Mouse (Mus musculus) limb, embryonic 11.5 days (tissue): ENCODE measurements at regions not wholly inside any gene's neighbourhood (a gene's known extent, or its start where the extent isn't known, plus 50 kb on each side); places are given as distances from the start of the nearest gene placed in this dataset.

ENCODE experiments used
- ATAC-seq: fragments of 200-750 bp; cut with Nextera tagmentation; 2 replicates; pipeline ENCODE4 v1.8.0; 2017; ENCODE audit warnings: low read depth; ENCODE audit not compliant: insufficient number of reproducible peaks, low FRiP score, low TSS enrichment
- DNase-seq: peaks from one replicate; pipeline ENCODE4 v3.0.0-alpha.2; 2015; ENCODE audit warnings: low spot score
- H3K27ac ChIP-seq: fragments of 300-500 bp; sonication (generic); replicated peaks from 2 replicates; pipeline ENCODE4 v1.5.1; 2014; ENCODE audit warnings: low read depth, mild to moderate bottlenecking, low read length
- H3K27me3 ChIP-seq: fragments of 300-500 bp; sonication (generic); 2 replicates; pipeline ENCODE4 v1.6.1; 2014; ENCODE audit warnings: mild to moderate bottlenecking, low read length, mixed read lengths; ENCODE audit not compliant: control insufficient read depth, insufficient read depth
- H3K36me3 ChIP-seq: fragments of 300-500 bp; sonication (generic); 2 replicates; pipeline ENCODE4 v1.6.1; 2014; ENCODE audit warnings: mild to moderate bottlenecking, low read length, moderate library complexity, mixed read lengths; ENCODE audit not compliant: control insufficient read depth, insufficient read depth
- H3K4me1 ChIP-seq: fragments of 300-500 bp; sonication (generic); 2 replicates; pipeline ENCODE4 v1.6.1; 2014; ENCODE audit warnings: low read length, mixed read lengths; ENCODE audit not compliant: control insufficient read depth, insufficient read depth
- H3K4me2 ChIP-seq: fragments of 300-500 bp; sonication (generic); 2 replicates; pipeline ENCODE4 v1.6.1; 2014; ENCODE audit warnings: low read depth, mild to moderate bottlenecking, moderate library complexity; ENCODE audit not compliant: severe bottlenecking
- H3K4me3 ChIP-seq: fragments of 300-500 bp; sonication (generic); 2 replicates; pipeline ENCODE4 v1.5.1; 2014; ENCODE audit warnings: low read depth, low read length
- H3K9ac ChIP-seq: fragments of 300-500 bp; sonication (generic); 2 replicates; pipeline ENCODE4 v1.6.1; 2014; ENCODE audit warnings: mild to moderate bottlenecking, low read length
- H3K9me3 ChIP-seq: fragments of 300-500 bp; sonication (generic); 2 replicates; pipeline ENCODE4 v1.6.1; 2016; ENCODE audit warnings: low read length; ENCODE audit not compliant: control insufficient read depth
- WGBS: fragments of 180-500 bp; shearing (Covaris S2); extraction: QIAGEN DNeasy Blood & Tissue Kit; methylation state at CpG from one replicate; pipeline ENCODE4 v1.1.7; 2014; 5-methylcytosine and 5-hydroxymethylcytosine counted together

GRCm38 (mm10) chrX:142577449-142578081 lies 103.6 kb upstream of the Tmem164 start:
- Histone ChIP-seq H3K4me3 (no peak overlapping the region), H3K9ac (no peak overlapping the region), H3K4me2 (no peak overlapping the region), H3K36me3 (no peaks in the 10 kb centered on the region), H3K27me3 (no peaks in the 10 kb centered on the region), H3K27ac (no peak overlapping the region), H3K4me1 (no peaks in the 10 kb centered on the region), H3K9me3 (no peaks in the 10 kb centered on the region)
- 87% methylated on average over 5 of the region's 6 CpGs for WGBS
- DNase-seq (no peak), ATAC-seq (no peak)

DNA sequence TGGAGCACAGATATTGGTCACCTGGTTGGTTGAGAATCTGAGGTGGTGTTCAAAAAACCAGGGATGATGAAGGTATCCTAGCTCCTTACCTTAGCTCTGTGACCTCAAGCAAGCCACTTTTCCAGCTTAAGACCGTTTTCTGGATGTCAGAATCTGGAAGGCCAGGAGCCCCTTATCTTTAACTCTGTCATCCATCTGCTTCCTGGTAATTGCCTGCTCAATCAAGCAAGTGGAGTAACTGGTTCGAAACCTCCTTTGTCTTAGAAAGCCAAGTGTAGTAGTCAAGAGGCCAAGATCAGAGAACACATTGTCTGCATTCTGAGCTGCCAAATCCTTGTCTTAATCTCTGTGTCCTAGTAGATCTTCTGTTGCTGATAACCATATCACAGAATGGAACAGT lies 95.9 kb upstream of the Tmem164 start:
- H3K4me2 ChIP-seq: no peak overlapping the region
- H3K9ac ChIP-seq: no peak overlapping the region
- H3K27ac ChIP-seq: no peak overlapping the region
- ATAC-seq (no peak), DNase-seq (no peak)
- H3K27me3 ChIP-seq: no peaks in the 10 kb centered on the region
- no peaks in the 10 kb centered on the region for H3K4me1 ChIP-seq
- H3K9me3 ChIP-seq: no peaks in the 10 kb centered on the region
- H3K4me3 ChIP-seq: no peak overlapping the region
- 56% methylated on average over 2 of the region's 2 CpGs for WGBS
- no peaks in the 10 kb centered on the region for H3K36me3 ChIP-seq

DNA sequence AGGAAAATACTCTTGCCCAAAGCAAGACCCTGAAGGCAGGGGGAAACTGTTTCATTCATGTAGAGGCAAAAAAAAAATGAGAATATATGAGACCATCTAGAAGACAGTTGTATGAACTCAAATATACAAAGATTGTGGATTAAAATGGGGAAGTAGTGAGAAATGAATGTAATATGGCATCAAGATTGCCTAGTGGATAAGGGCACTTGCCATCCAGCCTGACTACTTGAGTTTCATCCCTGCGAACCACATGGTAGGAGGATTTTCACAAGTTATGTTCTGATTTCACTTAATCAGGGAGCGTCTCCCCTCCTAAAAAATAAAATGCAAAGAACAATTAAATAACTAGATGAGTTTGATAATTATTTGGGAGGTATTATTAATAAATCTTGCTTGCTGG lies 81.8 kb upstream of the Tmem164 start:
- no peaks in the 10 kb centered on the region for H3K27me3 ChIP-seq
- H3K4me1 ChIP-seq: no peaks in the 10 kb centered on the region
- no peak for ATAC-seq
- H3K9me3 ChIP-seq: no peaks in the 10 kb centered on the region
- H3K36me3 ChIP-seq: no peaks in the 10 kb centered on the region
- H3K4me3 ChIP-seq: no peak overlapping the region
- H3K27ac ChIP-seq: no peak overlapping the region
- H3K9ac ChIP-seq: no peak overlapping the region
- 90% methylated on average over 2 of the region's 2 CpGs for WGBS
- no peak for DNase-seq
- no peak overlapping the region for H3K4me2 ChIP-seq

DNA sequence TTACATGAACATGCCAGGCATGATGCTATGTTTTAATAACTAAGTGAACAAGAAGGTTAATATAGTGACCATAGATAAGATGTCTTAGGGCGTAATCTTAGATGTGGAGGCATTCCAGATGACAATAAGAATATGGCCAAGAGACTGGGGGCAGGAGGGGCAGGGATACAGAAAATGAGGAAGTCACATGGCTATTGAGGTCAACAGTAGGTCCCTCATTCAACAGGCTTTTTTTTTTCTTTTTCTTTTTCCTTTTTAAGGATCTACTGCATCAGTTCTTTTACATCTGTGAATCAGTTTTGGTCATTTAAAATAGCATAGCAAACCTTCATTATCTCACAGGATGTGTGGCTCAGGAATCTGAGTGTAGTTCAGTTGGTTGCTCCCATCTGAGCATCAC lies 80.4 kb upstream of the Tmem164 start:
- 88% methylated on average over 1 of the region's 1 CpGs for WGBS
- H3K27ac ChIP-seq: no peak overlapping the region
- H3K27me3 ChIP-seq: no peaks in the 10 kb centered on the region
- no peaks in the 10 kb centered on the region for H3K4me1 ChIP-seq
- no peak overlapping the region for H3K9ac ChIP-seq
- DNase-seq (no peak), ATAC-seq (no peak)
- H3K4me3 ChIP-seq: no peak overlapping the region
- H3K4me2 ChIP-seq: no peak overlapping the region
- no peaks in the 10 kb centered on the region for H3K36me3 ChIP-seq
- no peaks in the 10 kb centered on the region for H3K9me3 ChIP-seq

DNA sequence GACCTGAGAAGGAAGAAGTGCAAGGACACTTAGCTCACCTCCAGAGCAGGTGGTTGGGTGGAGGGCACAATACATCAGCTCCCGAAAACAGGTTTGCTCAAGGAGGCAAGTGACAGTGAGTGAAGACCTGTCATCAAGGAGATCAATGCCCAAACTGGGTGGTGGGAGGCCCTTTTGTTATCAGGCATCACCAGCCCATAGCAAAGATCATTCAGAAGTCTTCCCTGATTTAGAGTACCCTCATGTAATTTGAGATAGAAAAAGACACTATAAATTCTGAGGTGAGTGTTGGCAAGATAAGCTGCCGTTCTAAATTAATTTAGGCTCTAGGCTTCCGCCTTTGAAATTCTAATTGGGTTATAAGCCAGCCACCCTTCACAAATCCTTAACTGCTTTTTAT lies 76.1 kb upstream of the Tmem164 start:
- H3K4me3 ChIP-seq: no peak overlapping the region
- H3K27ac ChIP-seq: no peak overlapping the region
- no peaks in the 10 kb centered on the region for H3K9me3 ChIP-seq
- H3K36me3 ChIP-seq: no peaks in the 10 kb centered on the region
- H3K27me3 ChIP-seq: 0 out of 2 replicates have a peak, but pooled peaks cover 5% of the 10 kb centered on the region
- 45% methylated on average over 3 of the region's 3 CpGs for WGBS
- no peak for DNase-seq
- no peak overlapping the region for H3K4me2 ChIP-seq
- H3K9ac ChIP-seq: no peak overlapping the region
- ATAC-seq: no peak
- H3K4me1 ChIP-seq: no peaks in the 10 kb centered on the region

- 0 out of 2 replicates have a peak, but pooled peaks cover 5% of the 10 kb centered on the region for H3K27me3 ChIP-seq
- no peaks in the 10 kb centered on the region for H3K4me1 ChIP-seq
- no peak for DNase-seq
- WGBS: 86% methylated on average over 8 of the region's 8 CpGs
- H3K36me3 ChIP-seq: no peaks in the 10 kb centered on the region
- H3K4me2 ChIP-seq: no peak overlapping the region
- H3K9ac ChIP-seq: no peak overlapping the region
- no peak overlapping the region for H3K4me3 ChIP-seq
- no peak overlapping the region for H3K27ac ChIP-seq
- ATAC-seq: no peak
- no peaks in the 10 kb centered on the region for H3K9me3 ChIP-seq
Measured at GRCm38 (mm10) chrX:142606595-142607205, 74.5 kb upstream of the Tmem164 start.

- H3K36me3 ChIP-seq: no peaks in the 10 kb centered on the region
- no peak overlapping the region for H3K4me3 ChIP-seq
- ATAC-seq (no peak), DNase-seq (no peak)
- no peak overlapping the region for H3K4me2 ChIP-seq
- H3K9ac ChIP-seq: no peak overlapping the region
- no peaks in the 10 kb centered on the region for H3K4me1 ChIP-seq
- no peak overlapping the region for H3K27ac ChIP-seq
- H3K27me3 ChIP-seq: no peaks in the 10 kb centered on the region
- WGBS: 87% methylated on average over 11 of the region's 11 CpGs
- no peaks in the 10 kb centered on the region for H3K9me3 ChIP-seq
Measured at GRCm38 (mm10) chrX:142616189-142616872, 64.9 kb upstream of the Tmem164 start.

- H3K9me3 ChIP-seq: no peaks in the 10 kb centered on the region
- 71% methylated on average over 1 of the region's 1 CpGs for WGBS
- no peaks in the 10 kb centered on the region for H3K27me3 ChIP-seq
- H3K27ac ChIP-seq: no peak overlapping the region
- H3K9ac ChIP-seq: no peak overlapping the region
- DNase-seq (no peak), ATAC-seq (no peak)
- H3K4me1 ChIP-seq: no peaks in the 10 kb centered on the region
- no peak overlapping the region for H3K4me2 ChIP-seq
- H3K4me3 ChIP-seq: no peak overlapping the region
- no peaks in the 10 kb centered on the region for H3K36me3 ChIP-seq
Measured at GRCm38 (mm10) chrX:142618389-142618788, 62.8 kb upstream of the Tmem164 start.
